Mouse (Mus musculus) lung, embryonic 16.5 days (tissue): Measurements from ENCODE around the gene Psmg4. TPM values are rescaled to one million over a fixed set of nuclear protein-coding genes. Genes with fewer than 3 reads are reported as not detected.
A peak's percentile ranks its signal among the peaks of the same experiment; 100 is the strongest.

ENCODE experiments used
- ATAC-seq: fragments of 200-750 bp; cut with Nextera tagmentation; 2 replicates; pipeline ENCODE4 v1.8.0; 2017; ENCODE audit warnings: low read depth, mild to moderate bottlenecking, moderate library complexity
- H3K27ac ChIP-seq: fragments of 300-500 bp; sonication (generic); 2 replicates; pipeline ENCODE4 v1.5.1; 2014; ENCODE audit warnings: mild to moderate bottlenecking, control low read depth, low read length
- H3K27me3 ChIP-seq: fragments of 300-500 bp; sonication (generic); 2 replicates; pipeline ENCODE4 v1.6.1; 2014; ENCODE audit warnings: low read depth, low read length, mixed read lengths; ENCODE audit not compliant: control insufficient read depth, insufficient read depth
- H3K36me3 ChIP-seq: fragments of 300-500 bp; sonication (generic); 2 replicates; pipeline ENCODE4 v1.6.1; 2014; ENCODE audit warnings: low read length; ENCODE audit not compliant: control insufficient read depth, insufficient read depth
- H3K4me1 ChIP-seq: fragments of 300-500 bp; sonication (generic); replicated peaks from 2 replicates; pipeline ENCODE4 v1.6.1; 2014; ENCODE audit warnings: low read length, mixed read lengths; ENCODE audit not compliant: control insufficient read depth, insufficient read depth
- H3K4me2 ChIP-seq: fragments of 300-500 bp; sonication (generic); 2 replicates; pipeline ENCODE4 v1.6.1; 2014; ENCODE audit warnings: low read depth, low read length, control low read depth
- H3K4me3 ChIP-seq: fragments of 300-500 bp; sonication (generic); 2 replicates; pipeline ENCODE4 v1.5.1; 2014; ENCODE audit warnings: mild to moderate bottlenecking, low read length, control low read depth
- H3K9ac ChIP-seq: fragments of 300-500 bp; sonication (generic); 2 replicates; pipeline ENCODE4 v1.6.1; 2014; ENCODE audit warnings: low read length, control low read depth
- H3K9me3 ChIP-seq: fragments of 300-500 bp; sonication (generic); 2 replicates; pipeline ENCODE4 v1.6.1; 2016; ENCODE audit warnings: low read length; ENCODE audit not compliant: control insufficient read depth
- WGBS: fragments of 180-500 bp; shearing (Covaris S2); extraction: QIAGEN DNeasy Blood & Tissue Kit; methylation state at CpG from one replicate; pipeline ENCODE4 v1.1.7; 2014; 5-methylcytosine and 5-hydroxymethylcytosine counted together
- polyA plus RNA-seq: library from polyadenylated mRNA; unstranded; fragments of >200 nt; fragmentation: Nextera tagmentation; extraction: Ambion mirVana; gene quantifications from 2 replicates; pipeline ENCODE4 v1.2.1, GENCODE M21; 2015

Gene Psmg4
- polyA plus RNA-seq, 1 experiment from 2014 or later, result 67.3 TPM

- H3K27me3 ChIP-seq, result no peaks in the 10 kb centered on the region
- no peak overlapping the region for H3K4me2 ChIP-seq
- H3K4me3 ChIP-seq, result no peak overlapping the region
- H3K27ac ChIP-seq, result no peak overlapping the region
- H3K9me3 ChIP-seq, result no peaks in the 10 kb centered on the region
- 62% methylated on average over 4 of the region's 5 CpGs for WGBS
- H3K36me3 ChIP-seq, result no peaks in the 10 kb centered on the region
- no peak for ATAC-seq
- H3K9ac ChIP-seq, result no peak overlapping the region
- H3K4me1 ChIP-seq, result peaks cover 18% of the 10 kb centered on the region
Measured at GRCm38 (mm10) chr13:34153254-34154011, 9.3 kb upstream of the Psmg4 start.

- H3K4me1 ChIP-seq, result peaks cover 13% of the 10 kb centered on the region
- 41% methylated on average over 13 of the region's 13 CpGs for WGBS
- peak overlapping the region; percentile 35 for H3K4me3 ChIP-seq
- peak; percentile 56; the same call in 1 of the 2 replicates for ATAC-seq
- no peaks in the 10 kb centered on the region for H3K36me3 ChIP-seq
- peak overlapping the region; percentile 39 for H3K4me2 ChIP-seq
- H3K27ac ChIP-seq, result 0 out of 2 replicates have a peak overlapping the region, but pooled peaks have one; percentile 1
- no peaks in the 10 kb centered on the region for H3K9me3 ChIP-seq
- H3K27me3 ChIP-seq, result no peaks in the 10 kb centered on the region
- H3K9ac ChIP-seq, result peak overlapping the region; percentile 35
Measured at GRCm38 (mm10) chr13:34154217-34154930, 8.4 kb upstream of the Psmg4 start.

GRCm38 (mm10) chr13:34154931-34155272 is 7.9 kb upstream of the Psmg4 start:
- ATAC-seq, result peak; percentile 39; the same call in 1 of the 2 replicates
- peak overlapping the region; percentile 35 for H3K9ac ChIP-seq
- H3K9me3 ChIP-seq, result no peaks in the 10 kb centered on the region
- H3K27ac ChIP-seq, result no peak overlapping the region
- peak overlapping the region; percentile 35 for H3K4me3 ChIP-seq
- peaks cover 12% of the 10 kb centered on the region for H3K4me1 ChIP-seq
- peak overlapping the region; percentile 39 for H3K4me2 ChIP-seq
- WGBS, result 19% methylated on average over 3 of the region's 3 CpGs
- no peaks in the 10 kb centered on the region for H3K36me3 ChIP-seq
- H3K27me3 ChIP-seq, result no peaks in the 10 kb centered on the region

- no peaks in the 10 kb centered on the region for H3K27me3 ChIP-seq
- H3K4me2 ChIP-seq, result no peak overlapping the region
Measured at GRCm38 (mm10) chr13:34156133-34156839, 6.5 kb upstream of the Psmg4 start.

GRCm38 (mm10) chr13:34156840-34157185 is 6.0 kb upstream of the Psmg4 start:
- Histone ChIP-seq H3K27ac (no peak overlapping the region), H3K4me1 (peaks cover 7% of the 10 kb centered on the region), H3K9me3 (no peaks in the 10 kb centered on the region), H3K27me3 (no peaks in the 10 kb centered on the region), H3K4me2 (no peak overlapping the region), H3K36me3 (no peaks in the 10 kb centered on the region), H3K9ac (no peak overlapping the region), H3K4me3 (no peak overlapping the region)
- 68% methylated on average over 2 of the region's 2 CpGs for WGBS
- ATAC-seq, result no peak

More at GRCm38 (mm10) chr13:34156133-34156839, 6.5 kb upstream of the Psmg4 start:
- H3K4me3 ChIP-seq, result no peak overlapping the region
- no peak overlapping the region for H3K27ac ChIP-seq
- peaks cover 7% of the 10 kb centered on the region for H3K4me1 ChIP-seq
- no peak overlapping the region for H3K9ac ChIP-seq
- WGBS, result 45% methylated on average over 8 of the region's 8 CpGs
- no peaks in the 10 kb centered on the region for H3K36me3 ChIP-seq
- H3K9me3 ChIP-seq, result no peaks in the 10 kb centered on the region
- ATAC-seq, result 0 out of 2 replicates have a peak, but pooled peaks have one; percentile 34

GRCm38 (mm10) chr13:34157596-34158157 is 5.1 kb upstream of the Psmg4 start:
- Histone ChIP-seq H3K4me2 (no peak overlapping the region), H3K9me3 (no peaks in the 10 kb centered on the region), H3K4me3 (no peak overlapping the region), H3K4me1 (peaks cover 12% of the 10 kb centered on the region), H3K27ac (no peak overlapping the region), H3K36me3 (no peaks in the 10 kb centered on the region), H3K9ac (no peak overlapping the region), H3K27me3 (no peaks in the 10 kb centered on the region)
- no peak for ATAC-seq
- 89% methylated on average over 3 of the region's 3 CpGs for WGBS

GRCm38 (mm10) chr13:34159926-34160325 is 2.8 kb upstream of the Psmg4 start:
- no peaks in the 10 kb centered on the region for H3K27me3 ChIP-seq
- no peak overlapping the region for H3K9ac ChIP-seq
- ATAC-seq, result no peak
- no peak overlapping the region for H3K27ac ChIP-seq
- no peak overlapping the region for H3K4me2 ChIP-seq
- WGBS, result 82% methylated on average over 1 of the region's 1 CpGs
- H3K36me3 ChIP-seq, result no peaks in the 10 kb centered on the region
- no peaks in the 10 kb centered on the region for H3K9me3 ChIP-seq
- no peak overlapping the region for H3K4me3 ChIP-seq
- H3K4me1 ChIP-seq, result peaks cover 9% of the 10 kb centered on the region

- Histone ChIP-seq H3K36me3 (peaks cover 8% of the 10 kb centered on the region), H3K27me3 (no peaks in the 10 kb centered on the region), H3K9ac (peak overlapping the region; percentile 78), H3K27ac (peak overlapping the region; percentile 95; the same call in 1 of the 2 replicates), H3K9me3 (no peaks in the 10 kb centered on the region), H3K4me2 (peak overlapping the region; percentile 65), H3K4me3 (peak overlapping the region; percentile 74), H3K4me1 (peaks cover 9% of the 10 kb centered on the region)
- ATAC-seq, result no peak; the same call in 1 of the 2 replicates
- 29% methylated on average over 12 of the region's 12 CpGs for WGBS
Measured at GRCm38 (mm10) chr13:34163304-34163975, 676 bp downstream of the Psmg4 start.
